ENCODE assay signal across 9 mouse cellular contexts in genomic region chr1:45625921-45626320, GRCm38 (mm10).
DNase-seq lines count a peak whose midpoint lies in the region; ATAC-seq and TF ChIP-seq lines count a peak whose summit lies in the region.
"Had no signal": no experiment of that assay in that cellular context is flagged by ENCODE, and none has a peak within 500 bp of the region (broad histone marks: within the 10 kb centered on the region; RNA-seq: fewer than 3 reads in every experiment).

No protein-coding gene starts in this region.

- no peak overlapping the region for H3K4me3 ChIP-seq in CH12.LX (replicated peaks in 1 of 3; ENCODE audit: low read depth in 2 of 3, low read length in 2 of 3, poor library complexity in 1 of 3)
- H3K4me3 ChIP-seq in midbrain, embryonic 16.5 days (ENCODE audit: low read depth, low read length): no peak overlapping the region
- H3K4me3 ChIP-seq: limb, embryonic 13.5 days had no signal

- H3K27ac ChIP-seq in CH12.LX (ENCODE audit: insufficient read depth, low read depth): no peak overlapping the region
- H3K27ac ChIP-seq in midbrain, embryonic 16.5 days (ENCODE audit: low read length): no peak overlapping the region
- H3K27ac ChIP-seq: hindbrain, embryonic 14.5 days; limb, embryonic 13.5 days had no signal

- H3K4me1 ChIP-seq in CH12.LX (ENCODE audit: control insufficient read depth in 1 of 2, insufficient read depth in 2 of 2): no peaks in the 10 kb centered on the region
- no peaks in the 10 kb centered on the region for H3K4me1 ChIP-seq in midbrain, embryonic 16.5 days (ENCODE audit: control insufficient read depth, insufficient read depth, low read length)
- H3K4me1 ChIP-seq: limb, embryonic 13.5 days had no signal

- no peak overlapping the region for H3K9ac ChIP-seq in CH12.LX (ENCODE audit: insufficient read depth, low read depth)
- H3K9ac ChIP-seq in midbrain, embryonic 16.5 days (ENCODE audit: low read depth, low read length): no peak overlapping the region
- H3K9ac ChIP-seq: hindbrain, embryonic 14.5 days; limb, embryonic 13.5 days had no signal

- no peaks in the 10 kb centered on the region for H3K36me3 ChIP-seq in CH12.LX (replicated peaks in 1 of 2; ENCODE audit: control insufficient read depth in 1 of 2, insufficient read depth in 1 of 2, low read length in 1 of 2)
- H3K36me3 ChIP-seq in midbrain, embryonic 16.5 days (ENCODE audit: control insufficient read depth, insufficient read depth, low read length): no peaks in the 10 kb centered on the region
- H3K36me3 ChIP-seq: limb, embryonic 13.5 days had no signal

- H3K4me2 ChIP-seq in CH12.LX (ENCODE audit: insufficient read depth, low read depth, poor library complexity, severe bottlenecking): no peak overlapping the region
- no peak overlapping the region for H3K4me2 ChIP-seq in midbrain, embryonic 16.5 days (ENCODE audit: low read length)
- H3K4me2 ChIP-seq: hindbrain, embryonic 14.5 days; limb, embryonic 13.5 days had no signal

- WGBS in midbrain, embryonic 16.5 days: 88% methylated on average over 5 of the region's 5 CpGs

- no peak for TF ChIP-seq POLR2A in CH12.LX (IDR thresholded peaks at IDR 0.05; ENCODE audit: low read depth, low read length)

- H3K79me2 ChIP-seq in CH12.LX (replicated peaks; ENCODE audit: control insufficient read depth, extremely low read depth, insufficient read depth, poor library complexity, severe bottlenecking): no peaks in the 10 kb centered on the region

- 0 out of 2 replicates have a peak, but pooled peaks have one; percentile 33 for TF ChIP-seq EP300 in CH12.LX (IDR thresholded peaks at IDR 0.05; ENCODE audit: low read length)

- dilution Hi-C loops in CH12.LX (cut with MboI; ENCODE audit: extremely low pct_ligation_motif_present, extremely low pct_unique_long_range_greater_than_20kb, low sequenced_read_pairs): no loop called here

- no peak for TF ChIP-seq CTCF in CH12.LX (conservative IDR thresholded peaks at IDR 0.05 in 1 of 2, IDR thresholded peaks at IDR 0.05 in 1 of 2; ENCODE audit: low read depth in 2 of 2, low read length in 2 of 2)

- H3K27me3 ChIP-seq in CH12.LX (replicated peaks): no peaks in the 10 kb centered on the region
- H3K27me3 ChIP-seq in midbrain, embryonic 16.5 days (ENCODE audit: control insufficient read depth, insufficient read depth, low read depth, low read length): no peaks in the 10 kb centered on the region
- H3K27me3 ChIP-seq: limb, embryonic 13.5 days had no signal

- in situ Hi-C loops in CH12.LX (cut with MboI; ENCODE audit: low pct_ligation_motif_present, low pct_unique_long_range_greater_than_20kb, low sequenced_read_pairs): loop anchor here (25.0 kb wide), 1 partner anchor 189 kb away; no protein-coding TSS in a partner anchor

- no peak for ATAC-seq in midbrain, embryonic 16.5 days

- no peak for TF ChIP-seq RAD21 in CH12.LX (IDR thresholded peaks at IDR 0.05; ENCODE audit: low read depth, low read length)

- H3K9me3 ChIP-seq in CH12.LX (replicated peaks; ENCODE audit: low read length): no peaks in the 10 kb centered on the region
- H3K9me3 ChIP-seq in midbrain, embryonic 16.5 days (replicated peaks; ENCODE audit: control insufficient read depth, low read length, poor library complexity, severe bottlenecking): no peaks in the 10 kb centered on the region
- H3K9me3 ChIP-seq: limb, embryonic 13.5 days had no signal

- DNase-seq in 3134 (ENCODE audit: extremely low read depth, insufficient read length, low spot score) (peak; percentile 71), CH12.LX (ENCODE audit: extremely low read depth) (peak; percentile 45)
- peak; percentile 40 for DNase-seq in heart, adult 8-10 months (ENCODE audit: low spot score)
- peak; percentile 45 for DNase-seq in heart, postnatal 4 days
- no peak for DNase-seq in kidney, adult 8-10 months
- no peak for DNase-seq in kidney, postnatal 36 days

TF ChIP-seq in CH12.LX, 34 proteins besides CTCF, POLR2A, EP300 and RAD21:
- TF ChIP-seq JUND (conservative IDR thresholded peaks at IDR 0.05; ENCODE audit: low read depth, low read length) (peak; percentile 63; the same call in 1 of the 2 replicates), TCF12 (IDR thresholded peaks at IDR 0.05; ENCODE audit: low read depth, low read length) (no peak), USF1 (IDR thresholded peaks at IDR 0.05; ENCODE audit: low read depth, low read length) (no peak), ETS1 (conservative IDR thresholded peaks at IDR 0.05; ENCODE audit: low read depth, low read length) (no peak), KAT2A (IDR thresholded peaks at IDR 0.05; ENCODE audit: insufficient replicate concordance, low read length) (no peak)

Comparison
In these comparisons a context has a peak if more than half of its experiments do, and no peak if none do; other contexts are left out.
1. DNase-seq: peak in 3134 (single experiment), CH12.LX (single experiment), heart, adult 8-10 months (single experiment) and heart, postnatal 4 days (single experiment); none in kidney, adult 8-10 months (0 of 2) and kidney, postnatal 36 days (0 of 2).